Mouse (Mus musculus) frontal cortex, adult 2 months (tissue): Measurements from ENCODE around the gene Synpo2. TPM values are rescaled to one million over a fixed set of nuclear protein-coding genes. Genes with fewer than 3 reads are reported as not detected.

Source experiments
- DNase-seq, 2 experiments: peaks; one replicate each; pipeline ENCODE4 v3.0.0; 2022; ENCODE audit warnings: low spot score in 1 of 2; ENCODE audit errors: extremely low spot score in 1 of 2
- polyA plus RNA-seq: library from polyadenylated mRNA; depleted of rRNA; stranded (reverse); fragments of >200 nt; gene quantifications from 2 replicates; pipeline ENCODE4 v1.2.3, GENCODE M21; 2012; rRNA removed

Synpo2 gene
- polyA plus RNA-seq = 3.5 and 4.6 TPM in 2 replicates

- peak in 1 of 2 experiments; percentile 52 for DNase-seq
Measured at GRCm38 (mm10) chr3:123235921-123236320, at the start of gene Synpo2. Gene Synpo2, minus strand, starts transcription at chr3:123236149.

- DNase-seq = no peak
Measured at GRCm38 (mm10) chr3:123285649-123286048, 49.7 kb upstream of the Synpo2 start.

GRCm38 (mm10) chr3:123284284-123284683, 48.3 kb upstream of the Synpo2 start:
- DNase-seq = no peak

GRCm38 (mm10) chr3:123282866-123283615, 47.1 kb upstream of the Synpo2 start:
- no peak for DNase-seq

- DNase-seq = peak; percentile 17 to 73
Measured at GRCm38 (mm10) chr3:123267741-123268201, 31.8 kb upstream of the Synpo2 start.

- DNase-seq = peak; percentile 24 to 79
Measured at GRCm38 (mm10) chr3:123266753-123267651, 31.1 kb upstream of the Synpo2 start, which contains the start of gene Sec24d. Gene Sec24d, plus strand, starts transcription at chr3:123267455.

- DNase-seq = peak in 1 of 2 experiments; percentile 25
Measured at GRCm38 (mm10) chr3:123264706-123265105, 28.8 kb upstream of the Synpo2 start.

GRCm38 (mm10) chr3:123258709-123259108, 22.8 kb upstream of the Synpo2 start:
- no peak for DNase-seq

- DNase-seq = no peak
Measured at GRCm38 (mm10) chr3:123256181-123257101, 20.5 kb upstream of the Synpo2 start.

GRCm38 (mm10) chr3:123245646-123246045, 9.7 kb upstream of the Synpo2 start:
- DNase-seq = no peak

- DNase-seq = no peak
Measured at GRCm38 (mm10) chr3:123244376-123244775, 8.4 kb upstream of the Synpo2 start.

- no peak for DNase-seq
Measured at GRCm38 (mm10) chr3:123237446-123237845, 1.5 kb upstream of the Synpo2 start.

GRCm38 (mm10) chr3:123237039-123237438, 1.1 kb upstream of the Synpo2 start:
- DNase-seq = no peak

GRCm38 (mm10) chr3:123235495-123235894, 454 bp downstream of the Synpo2 start:
- DNase-seq = no peak

GRCm38 (mm10) chr3:123234191-123234836, 1.6 kb downstream of the Synpo2 start:
- peak; percentile 19 to 80 for DNase-seq

- DNase-seq = no peak
Measured at GRCm38 (mm10) chr3:123231639-123232038, 4.3 kb downstream of the Synpo2 start.

- DNase-seq = no peak
Measured at GRCm38 (mm10) chr3:123227276-123227675, 8.7 kb downstream of the Synpo2 start.

- DNase-seq = no peak
Measured at GRCm38 (mm10) chr3:123218646-123219045, 17.3 kb downstream of the Synpo2 start.

GRCm38 (mm10) chr3:123208891-123209290, 27.1 kb downstream of the Synpo2 start:
- no peak for DNase-seq

GRCm38 (mm10) chr3:123207386-123207785, 28.6 kb downstream of the Synpo2 start:
- no peak for DNase-seq
